Mouse (Mus musculus): Measurements from ENCODE around the gene Pnp. TPM values are rescaled to one million over a fixed set of nuclear protein-coding genes. Genes with fewer than 3 reads are reported as not detected.
A peak's percentile ranks its signal among the peaks of the same experiment; 100 is the strongest.
"Not testable (repeated sequence)": the region's sequence is repeated elsewhere in the genome, so short reads cannot be mapped to it uniquely, and the experiment has no call there.

The Pnp gene
- total RNA-seq (2021) = 10 to 100 TPM; 12.7 to 13.9 TPM
- long read RNA-seq, experiment 1, transcript Pnp-201 (6 exons, 2,942 nt) = major isoform, 8 of 8 reads
- long read RNA-seq, experiment 1, partial matches to known transcripts = 0 of 8 reads
- long read RNA-seq, experiment 1, other reads (novel, unspliced or antisense) = 0 of 8 reads
- long read RNA-seq, experiment 2, transcript Pnp-201 (6 exons, 2,942 nt) = major isoform, 5 of 5 reads
- long read RNA-seq, experiment 2, partial matches to known transcripts = 0 of 5 reads
- long read RNA-seq, experiment 2, other reads (novel, unspliced or antisense) = 0 of 5 reads

- DNase-seq (ENCODE audit: low spot score in 2 of 2) = peak; percentile 98 to 99
Observed at GRCm38 (mm10) chr14:50930754-50931492, at the start of gene Pnp, which contains the start of gene Pip4p1. Gene Pnp (plus strand): TSS chr14:50931082. Gene Pip4p1 (minus strand): TSS chr14:50930856.

GRCm38 (mm10) chr14:50891621-50892020 is 39.3 kb upstream of the Pnp start:
- DNase-seq (ENCODE audit: low spot score in 2 of 2) = no peak

GRCm38 (mm10) chr14:50892091-50892490 is 38.8 kb upstream of the Pnp start:
- no peak for DNase-seq (ENCODE audit: low spot score in 2 of 2)

GRCm38 (mm10) chr14:50892541-50893459 is 38.1 kb upstream of the Pnp start:
- peak in 1 of 2 experiments; percentile 10 for DNase-seq (ENCODE audit: low spot score in 2 of 2)

GRCm38 (mm10) chr14:50895407-50895806 is 35.5 kb upstream of the Pnp start:
- no peak for DNase-seq (ENCODE audit: low spot score in 2 of 2)

GRCm38 (mm10) chr14:50895985-50896746 is 34.7 kb upstream of the Pnp start:
- DNase-seq (ENCODE audit: low spot score in 2 of 2) = peak in 1 of 2 experiments; percentile 17

GRCm38 (mm10) chr14:50896747-50897373 is 34.0 kb upstream of the Pnp start:
- DNase-seq (ENCODE audit: low spot score in 2 of 2) = peak in 1 of 2 experiments; percentile 16

GRCm38 (mm10) chr14:50897374-50897765 is 33.5 kb upstream of the Pnp start, which contains the start of gene Klhl33:
Gene Klhl33 (minus strand): TSS chr14:50897507.
- DNase-seq (ENCODE audit: low spot score in 2 of 2) = no peak

GRCm38 (mm10) chr14:50897992-50898391 is 32.9 kb upstream of the Pnp start:
- DNase-seq (ENCODE audit: low spot score in 2 of 2) = not testable (repeated sequence)

GRCm38 (mm10) chr14:50903973-50904827 is 26.7 kb upstream of the Pnp start:
- peak in 1 of 2 experiments; percentile 29 for DNase-seq (ENCODE audit: low spot score in 2 of 2)

- no peak for DNase-seq (ENCODE audit: low spot score in 2 of 2)
Observed at GRCm38 (mm10) chr14:50904828-50905129, 26.1 kb upstream of the Pnp start.

GRCm38 (mm10) chr14:50905327-50905726 is 25.6 kb upstream of the Pnp start:
- not testable (repeated sequence) for DNase-seq (ENCODE audit: low spot score in 2 of 2)

GRCm38 (mm10) chr14:50908126-50908525 is 22.8 kb upstream of the Pnp start:
- no peak for DNase-seq (ENCODE audit: low spot score in 2 of 2)

GRCm38 (mm10) chr14:50911356-50911755 is 19.5 kb upstream of the Pnp start:
- DNase-seq (ENCODE audit: low spot score in 2 of 2) = no peak

- not testable (repeated sequence) for DNase-seq (ENCODE audit: low spot score in 2 of 2)
Observed at GRCm38 (mm10) chr14:50923437-50923836, 7.4 kb upstream of the Pnp start.

- DNase-seq (ENCODE audit: low spot score in 2 of 2) = peak; percentile 91 to 96
Observed at GRCm38 (mm10) chr14:50924281-50925064, 6.4 kb upstream of the Pnp start, which contains the start of the genes Osgep and Apex1. Gene Osgep (minus strand): TSS chr14:50924893. Gene Apex1 (plus strand): TSS chr14:50924968.

GRCm38 (mm10) chr14:50925111-50925920 is 5.6 kb upstream of the Pnp start:
- DNase-seq (ENCODE audit: low spot score in 2 of 2) = no peak
